Mouse (Mus musculus) T-cell, adult 2 months (primary cell): Measurements from ENCODE around the gene Trp53rkb.

Experiments used
- DNase-seq: peaks from one replicate; pipeline ENCODE4 v3.0.0; 2022; ENCODE audit warnings: low spot score

Trp53rkb gene

DNA sequence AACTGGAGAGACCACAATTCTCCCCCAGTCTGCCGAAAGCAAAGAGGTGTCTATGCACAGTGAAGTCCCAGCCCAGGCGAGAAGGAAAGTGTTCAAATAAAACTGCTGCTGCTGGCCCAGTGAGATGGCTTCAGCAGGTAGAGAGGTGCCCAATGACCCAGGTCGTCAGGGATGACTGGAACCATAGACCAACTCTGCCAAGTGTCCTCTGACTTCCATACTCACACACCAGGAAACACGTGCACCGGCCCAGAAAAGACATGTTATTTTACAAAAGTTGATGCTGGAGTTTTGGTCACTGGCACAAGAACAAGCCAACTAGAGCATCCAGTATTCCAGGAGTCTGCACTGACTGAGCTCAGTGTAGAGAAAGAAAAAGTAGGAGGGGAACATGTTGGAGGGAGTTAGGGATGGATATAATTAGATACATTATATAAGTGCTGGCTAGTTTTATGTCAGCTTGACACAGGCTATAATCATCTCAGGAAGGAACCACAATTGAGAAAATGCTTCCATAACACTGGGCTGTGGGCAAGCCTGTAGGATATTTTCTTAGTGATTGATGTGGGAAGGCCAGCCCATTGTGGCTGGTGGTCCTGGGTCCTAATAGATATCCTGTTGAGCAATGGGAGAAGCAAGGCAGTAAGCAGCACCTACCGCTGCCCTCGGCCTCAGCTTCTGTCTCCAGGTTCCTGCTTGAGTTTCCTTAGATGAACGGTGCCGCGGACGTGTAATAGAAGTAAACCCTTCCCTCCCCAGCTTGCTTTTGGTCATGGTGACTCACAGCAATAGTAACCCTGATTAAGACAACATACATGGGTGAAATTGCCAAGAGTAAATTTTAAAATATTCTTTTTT lies 7.5 kb downstream of the Trp53rkb start:
- DNase-seq: no peak

DNA sequence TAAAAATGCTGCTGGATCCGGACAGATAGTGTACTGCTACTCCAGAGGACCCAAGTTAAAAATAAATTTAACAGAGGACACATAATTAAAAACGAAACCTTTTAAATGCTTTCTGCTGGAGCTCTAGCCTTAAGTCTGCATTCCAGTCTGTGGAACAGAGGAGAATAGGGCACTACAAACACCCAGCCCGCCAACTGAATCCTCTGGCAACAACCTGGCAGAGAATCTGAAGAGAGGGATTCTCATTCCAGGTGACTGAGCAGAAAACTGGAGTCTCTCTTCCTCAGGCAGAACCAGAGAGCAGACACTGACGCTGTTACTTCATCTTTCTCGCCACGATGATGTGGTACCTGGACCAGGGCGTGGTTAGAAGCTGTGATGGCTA lies 8.1 kb downstream of the Trp53rkb start:
- no peak for DNase-seq

DNA sequence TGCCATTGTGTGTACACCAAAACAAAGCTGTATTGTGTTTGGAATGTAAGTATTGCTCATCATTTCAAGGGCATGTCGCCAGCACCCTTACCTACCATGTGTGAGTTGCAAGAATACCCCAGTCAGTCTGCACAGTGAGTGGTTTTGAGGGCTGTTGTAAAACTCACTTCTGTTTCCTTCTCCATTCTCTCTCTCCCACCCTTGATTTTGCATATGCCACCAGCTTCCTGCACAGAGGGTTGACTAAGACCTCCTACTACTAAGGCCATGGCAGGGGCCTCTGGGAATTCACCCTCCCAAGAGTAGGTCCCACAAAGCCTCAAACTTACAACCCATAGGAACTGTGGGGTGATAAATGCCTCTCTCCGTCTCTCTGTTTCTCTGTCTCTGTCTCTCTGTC lies 9.1 kb downstream of the Trp53rkb start:
- no peak for DNase-seq

DNA sequence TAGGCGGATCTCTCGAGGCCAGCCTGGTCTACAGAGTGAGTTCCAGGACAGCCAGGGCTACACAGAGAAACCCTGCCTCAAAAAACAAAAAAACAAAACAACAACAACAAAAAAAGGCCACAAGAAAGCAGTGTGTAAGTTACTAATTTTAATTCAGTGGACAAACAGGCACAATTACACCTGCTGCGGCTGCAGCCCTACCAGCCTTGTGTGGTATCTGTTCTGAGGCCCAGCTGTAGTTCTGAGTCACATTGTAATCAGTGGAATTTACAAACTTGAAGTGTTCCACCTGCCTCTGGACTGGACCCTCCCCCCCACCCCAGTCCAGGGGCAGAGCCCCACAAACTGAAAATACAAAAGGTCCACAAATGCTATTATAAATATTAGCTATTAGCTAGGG lies 11.0 kb downstream of the Trp53rkb start:
- DNase-seq: no peak

DNA sequence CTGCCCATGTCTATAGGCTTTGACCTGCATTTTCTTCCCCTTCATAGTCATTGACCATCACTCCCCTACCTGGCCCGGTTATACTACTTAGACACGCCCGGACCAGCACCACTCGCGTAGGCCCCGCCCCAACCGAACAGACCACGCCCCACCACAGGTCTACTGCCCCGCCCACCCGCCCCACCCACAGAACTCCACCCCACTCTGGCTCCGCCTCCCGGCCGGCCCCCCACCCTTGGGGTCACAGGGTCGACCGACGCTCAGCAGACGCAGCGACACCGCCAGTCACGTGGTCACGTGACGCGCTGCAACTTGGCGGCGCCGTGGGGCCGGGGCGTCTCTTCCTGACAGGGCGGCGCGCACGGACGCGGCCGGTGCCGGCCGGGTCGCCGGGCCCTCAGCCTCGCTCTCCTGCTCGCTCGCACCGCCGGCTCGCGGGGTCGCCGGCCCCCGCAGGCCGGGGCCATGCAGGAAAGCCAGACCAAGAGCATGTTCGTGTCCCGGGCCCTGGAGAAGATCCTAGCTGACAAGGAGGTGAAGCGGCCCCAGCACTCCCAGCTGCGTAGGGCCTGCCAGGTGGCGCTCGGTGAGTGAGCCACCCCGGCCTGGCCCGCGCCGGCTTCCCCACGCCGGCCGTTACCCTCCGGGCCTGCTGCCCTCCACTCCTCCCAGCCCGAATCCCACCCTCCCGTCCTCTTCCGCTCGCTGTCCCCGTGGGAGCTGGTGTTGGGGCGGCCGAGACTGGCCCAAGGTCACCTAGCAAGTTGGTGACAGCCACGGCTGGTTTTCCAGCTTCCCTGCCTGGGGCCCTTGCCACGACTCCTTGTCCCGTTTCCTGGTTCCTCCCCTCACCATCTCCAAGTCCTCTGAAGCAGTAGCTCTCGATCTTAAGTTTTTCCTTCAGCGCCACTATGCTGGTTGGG lies 13.2 kb downstream of the Trp53rkb start, which contains the start of gene Arfgef2:
Arfgef2 (plus strand) TSS at position 339 of the 923 bp plus-strand sequence.
- DNase-seq: peak; percentile 91

DNA sequence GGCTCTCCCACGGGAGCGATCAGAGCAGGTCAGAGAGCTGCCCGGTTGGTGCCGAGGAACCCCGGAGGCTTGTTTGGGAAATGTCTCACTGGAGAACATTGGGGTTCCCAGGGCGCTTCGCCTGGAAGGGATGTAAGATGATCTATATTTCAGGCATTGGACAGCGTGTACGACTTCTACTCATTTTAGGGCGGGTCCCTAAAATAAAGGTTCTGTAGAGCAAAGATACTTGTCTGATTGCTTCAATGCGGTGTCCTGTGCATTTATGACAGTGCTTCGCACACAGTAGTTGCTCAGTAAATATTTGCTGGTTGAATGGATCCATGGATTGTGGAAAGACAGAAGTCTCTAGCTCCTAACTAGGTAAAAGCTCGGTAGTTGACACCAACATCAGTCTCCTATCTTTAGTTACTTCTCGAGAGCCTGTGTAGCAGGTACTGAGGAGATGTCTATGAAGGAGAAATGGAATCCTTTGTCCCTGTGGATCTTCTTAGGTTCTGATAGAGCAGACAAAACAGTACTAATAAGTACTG lies 13.9 kb downstream of the Trp53rkb start:
- no peak for DNase-seq

DNA sequence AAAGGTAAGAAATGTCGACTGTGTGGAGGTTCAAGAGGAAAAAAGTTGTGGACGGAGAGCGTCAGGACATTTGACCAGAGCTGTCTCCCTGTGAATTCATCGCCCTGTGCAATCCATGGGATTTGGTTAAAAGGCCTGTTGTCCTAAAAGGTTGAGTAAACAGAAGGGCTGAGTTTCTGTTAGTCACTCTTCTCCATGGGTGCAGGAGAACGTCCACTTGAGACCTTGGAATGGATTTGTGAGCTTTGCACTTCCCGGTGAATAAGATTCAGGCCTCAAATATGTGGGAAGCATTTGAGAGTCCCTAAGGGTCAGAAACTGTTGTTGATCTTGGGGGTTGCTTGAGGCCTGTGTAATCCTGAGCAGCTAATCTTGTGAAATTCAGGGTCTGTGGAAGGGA lies 14.5 kb downstream of the Trp53rkb start:
- no peak for DNase-seq

DNA sequence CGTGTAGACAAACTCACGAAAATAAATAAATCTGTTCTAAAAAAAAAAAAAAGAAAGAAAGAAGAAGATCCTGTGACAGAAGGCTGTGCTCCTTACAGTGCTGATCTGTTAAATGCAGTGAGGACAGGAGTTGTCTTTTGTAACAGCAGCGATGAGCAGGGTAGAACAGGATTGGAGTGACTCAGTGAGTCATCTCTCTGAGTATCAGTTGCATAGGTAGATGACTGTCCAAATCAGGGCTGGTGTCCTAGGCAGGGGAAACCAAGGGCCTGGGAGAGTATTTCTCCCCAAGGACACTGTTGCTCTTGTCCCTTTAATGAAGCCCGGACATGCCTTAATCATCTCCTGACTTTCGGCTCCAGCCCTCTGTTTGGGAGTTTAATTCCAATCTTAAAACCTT lies 17.2 kb downstream of the Trp53rkb start:
- DNase-seq: no peak

DNA sequence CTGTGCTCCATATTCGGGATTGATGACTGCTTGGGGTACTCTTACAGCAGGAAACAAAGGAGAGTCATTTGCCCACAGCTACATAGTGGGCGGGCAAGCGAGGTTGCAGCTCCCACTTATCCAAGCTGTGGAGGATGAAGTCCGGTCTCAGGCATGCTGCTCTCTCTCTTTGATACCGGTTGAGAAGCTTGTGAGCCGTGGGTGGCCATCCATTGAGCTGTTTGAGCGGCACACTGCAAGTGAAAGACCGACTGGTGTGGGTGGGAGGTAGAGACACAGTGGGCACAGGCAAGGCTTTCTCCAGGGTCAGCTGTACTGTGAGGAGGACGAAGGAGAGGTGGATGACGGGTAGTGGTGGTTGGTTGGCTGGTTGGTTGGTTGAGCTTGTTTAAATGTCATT lies 18.5 kb downstream of the Trp53rkb start:
- DNase-seq: no peak

DNA sequence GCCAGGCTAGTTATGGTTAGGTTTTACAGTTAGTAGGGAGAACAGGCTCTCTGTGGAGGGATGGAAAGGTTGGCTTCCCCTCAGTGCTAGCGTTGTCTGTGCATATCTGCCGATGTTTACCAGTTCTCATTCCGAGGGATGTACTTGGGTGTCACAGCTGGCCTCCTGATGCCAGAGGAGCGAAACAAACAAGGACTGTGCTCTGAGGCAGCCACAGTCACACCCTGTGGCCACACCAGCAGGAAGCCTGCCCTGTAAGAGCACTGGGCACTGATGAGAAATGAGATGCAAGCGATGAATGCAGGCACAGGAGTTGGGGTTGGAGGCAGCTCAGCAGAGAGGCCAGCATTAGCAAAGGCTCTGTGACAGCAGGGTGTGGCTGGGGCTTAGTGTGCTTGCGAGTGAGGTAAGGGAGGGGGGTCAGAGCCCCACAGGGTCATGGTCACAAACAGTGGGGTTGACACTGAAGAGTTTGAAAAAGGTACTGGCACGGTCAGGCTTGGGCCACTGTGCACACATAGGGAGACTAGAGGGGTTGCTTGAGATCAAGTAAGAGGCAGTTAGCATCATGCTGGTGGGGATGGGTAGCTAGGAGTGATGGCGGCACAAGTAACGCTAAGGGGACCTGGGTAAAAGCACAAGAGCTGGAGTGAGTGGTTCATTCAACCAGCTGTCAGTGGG lies 26.3 kb downstream of the Trp53rkb start:
- DNase-seq: no peak

DNA sequence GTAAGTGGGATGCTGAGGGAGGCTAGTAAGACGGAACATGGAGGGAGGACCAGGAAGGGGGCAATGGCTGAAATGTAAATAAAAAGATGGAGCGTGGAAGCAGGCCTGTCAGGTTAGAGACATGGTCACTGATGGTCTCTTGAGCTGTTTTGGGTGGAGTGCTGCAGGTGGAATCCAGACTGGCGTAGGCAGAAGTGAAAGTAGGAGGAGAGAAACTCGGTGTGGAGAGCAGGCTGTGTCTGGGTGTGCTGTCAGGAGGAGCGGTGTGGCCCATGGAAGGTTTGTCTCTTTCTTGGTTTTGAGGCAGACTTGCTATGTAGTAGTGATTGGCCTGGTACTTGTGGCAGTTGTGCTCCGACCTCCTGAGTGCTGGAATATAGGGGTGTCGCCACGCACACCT lies 27.5 kb downstream of the Trp53rkb start:
- DNase-seq: no peak

DNA sequence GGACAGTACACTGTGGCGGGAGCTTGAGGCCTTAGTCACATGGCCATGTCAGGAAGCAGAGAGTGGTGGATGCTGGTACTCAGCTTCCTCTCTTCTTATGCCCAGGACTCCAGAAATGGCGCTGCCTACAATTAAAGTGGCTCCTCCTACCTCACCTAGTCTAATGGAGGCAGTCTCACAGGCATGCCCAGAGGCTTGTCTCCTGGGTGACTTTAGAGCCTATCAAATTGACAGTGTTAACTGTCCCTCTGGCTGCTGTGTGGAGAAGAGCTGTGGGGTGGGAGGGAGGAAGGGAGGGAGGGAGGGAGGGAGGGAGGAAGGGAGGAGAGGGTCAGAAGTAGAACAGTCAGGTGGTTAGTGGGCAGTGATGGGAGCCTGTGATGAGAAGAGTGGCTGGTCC lies 28.5 kb downstream of the Trp53rkb start:
- no peak for DNase-seq

DNA sequence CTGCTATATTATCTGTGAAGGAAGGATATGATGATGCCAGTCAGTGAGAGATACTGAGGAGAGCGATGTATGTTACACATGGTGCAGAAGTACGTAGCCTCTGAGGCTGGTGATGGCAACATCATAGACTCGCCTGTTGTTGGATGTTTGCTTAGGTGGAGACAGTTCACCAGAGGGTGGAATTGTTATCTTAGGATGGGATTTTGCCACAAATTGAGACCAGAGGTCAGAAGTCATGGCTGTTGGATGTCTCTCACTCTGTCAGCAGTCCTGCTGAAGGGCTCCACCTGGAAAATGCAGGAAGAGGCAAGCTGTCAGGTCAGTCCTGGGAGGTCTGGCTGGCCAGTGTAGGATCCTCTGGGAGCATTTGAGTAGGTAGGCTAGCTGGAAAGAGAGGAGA lies 29.1 kb downstream of the Trp53rkb start:
- DNase-seq: no peak

DNA sequence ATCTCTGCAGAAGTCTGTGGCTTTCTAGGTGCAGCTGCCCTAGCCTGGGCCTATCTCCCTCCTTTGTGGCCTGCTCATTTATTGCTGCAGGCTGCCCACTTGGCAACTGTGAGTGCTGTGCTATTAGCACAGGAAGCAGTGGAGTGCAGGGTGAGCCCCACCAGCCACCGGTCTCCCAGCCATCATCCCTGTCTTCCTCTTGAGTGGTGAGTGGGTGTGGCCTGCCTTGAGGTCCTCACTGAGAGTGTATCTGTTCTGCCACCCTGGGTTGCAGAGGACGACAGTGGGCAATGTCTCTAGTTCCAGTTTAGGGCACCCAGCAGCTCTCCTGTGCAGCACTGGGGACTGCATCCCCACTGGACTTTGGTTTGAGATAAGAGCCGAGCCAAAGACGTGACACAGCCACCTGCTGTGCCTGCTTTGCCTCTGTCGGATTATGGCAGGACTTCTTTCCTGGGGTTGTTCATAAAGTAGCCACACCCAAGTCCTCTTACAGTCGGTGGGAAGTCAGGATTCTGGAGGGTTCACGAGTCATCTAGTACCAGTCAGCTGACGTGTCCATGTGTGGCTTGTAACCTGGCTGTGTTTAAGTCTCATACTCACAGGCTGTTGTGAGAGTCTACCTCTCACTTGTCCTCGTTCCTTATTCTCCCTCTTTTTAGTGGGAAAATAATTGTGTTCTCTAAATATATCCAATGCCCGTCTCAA lies 29.9 kb downstream of the Trp53rkb start:
- no peak for DNase-seq

DNA sequence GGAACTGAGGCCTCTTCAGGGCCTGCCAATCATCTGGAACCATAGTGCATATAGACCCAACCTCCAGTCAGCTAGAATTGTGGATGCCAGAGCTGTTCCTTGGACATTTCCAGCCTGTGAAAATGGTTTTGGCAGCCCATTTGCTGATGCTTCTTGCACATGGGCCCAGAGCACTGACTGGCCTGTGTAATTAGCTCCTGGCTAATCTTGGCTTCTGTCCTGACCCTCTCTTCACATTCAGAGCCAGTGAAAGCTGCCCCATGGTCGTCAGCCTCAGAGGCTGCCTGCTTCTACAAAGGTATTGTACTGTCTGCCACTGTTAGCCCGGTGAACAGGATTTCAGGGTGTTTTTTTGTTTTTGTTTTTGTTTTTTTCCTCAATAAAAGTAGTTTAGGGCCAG lies 30.6 kb downstream of the Trp53rkb start:
- no peak for DNase-seq

DNA sequence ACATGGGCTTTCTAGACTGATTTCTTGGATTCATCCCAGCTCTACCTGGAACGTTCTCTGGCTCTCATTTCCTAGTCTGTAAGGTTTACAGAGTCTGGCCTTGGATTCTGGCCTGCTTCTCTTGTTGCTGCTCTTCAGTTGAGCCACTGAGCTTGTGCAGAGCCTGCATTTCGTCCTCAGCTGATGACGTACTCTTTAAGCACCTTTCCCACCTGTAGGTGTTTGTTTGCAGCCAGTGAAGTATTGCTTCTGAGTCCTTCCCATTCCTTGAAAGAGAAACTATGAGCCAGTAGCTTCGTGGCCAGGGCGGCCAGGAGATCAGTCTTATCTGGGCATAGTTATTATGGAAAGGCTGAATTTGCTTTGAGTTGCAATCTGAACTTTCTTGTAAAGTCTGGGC lies 32.1 kb downstream of the Trp53rkb start:
- DNase-seq: no peak

DNA sequence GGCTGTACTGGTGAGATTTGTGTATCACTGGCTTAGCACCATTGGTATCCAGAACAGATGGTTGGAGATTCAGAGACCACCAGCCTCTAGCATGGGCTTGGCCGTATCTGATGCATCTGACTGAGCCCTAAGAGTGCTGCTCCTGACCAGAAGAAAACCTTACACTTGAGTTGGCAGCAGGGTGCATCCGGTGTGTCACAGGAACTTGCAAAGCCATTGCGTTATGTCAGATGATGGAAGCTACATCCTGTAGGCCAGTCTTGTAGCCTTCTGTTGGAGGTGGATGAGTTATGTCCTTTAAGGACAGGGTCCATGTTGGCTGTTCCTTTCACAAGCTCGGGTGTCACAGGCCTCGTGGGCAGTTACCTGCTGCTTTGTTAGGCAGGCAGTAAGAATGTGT lies 32.7 kb downstream of the Trp53rkb start:
- DNase-seq: no peak

DNA sequence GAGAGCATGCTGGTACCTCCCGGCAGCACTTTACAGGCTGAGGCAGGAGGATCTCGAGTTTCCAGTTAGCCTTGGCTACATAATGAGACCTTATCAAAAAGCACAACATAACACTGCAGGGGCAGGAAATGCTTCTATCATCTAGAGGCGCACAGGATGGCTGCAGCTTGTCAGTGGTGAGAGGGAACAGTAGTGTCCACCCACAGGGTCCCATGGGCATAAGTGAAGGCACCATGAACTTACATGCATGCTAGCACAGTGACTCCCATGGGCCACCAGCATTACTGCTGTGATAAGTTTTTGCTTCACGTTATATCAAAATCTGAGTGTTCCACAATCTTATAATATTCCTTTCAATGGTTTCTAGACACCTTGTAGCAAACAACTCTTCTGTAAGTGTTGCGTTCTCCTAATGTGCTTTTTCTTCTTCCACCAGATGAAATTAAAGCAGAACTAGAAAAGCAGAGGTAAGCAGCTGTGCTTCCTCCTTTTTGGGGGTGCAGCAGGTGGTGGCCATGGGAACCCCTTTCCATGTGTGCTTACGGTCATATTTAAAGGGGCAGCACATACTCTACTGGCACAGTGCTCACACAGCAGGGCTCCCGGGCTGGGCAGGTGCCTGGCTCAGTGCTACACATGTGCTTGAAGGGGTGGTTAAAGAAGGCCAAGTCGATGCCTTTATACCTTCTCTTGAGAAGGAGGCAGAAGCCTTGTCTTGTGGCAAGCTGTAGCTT lies 34.3 kb downstream of the Trp53rkb start:
- no peak for DNase-seq

DNA sequence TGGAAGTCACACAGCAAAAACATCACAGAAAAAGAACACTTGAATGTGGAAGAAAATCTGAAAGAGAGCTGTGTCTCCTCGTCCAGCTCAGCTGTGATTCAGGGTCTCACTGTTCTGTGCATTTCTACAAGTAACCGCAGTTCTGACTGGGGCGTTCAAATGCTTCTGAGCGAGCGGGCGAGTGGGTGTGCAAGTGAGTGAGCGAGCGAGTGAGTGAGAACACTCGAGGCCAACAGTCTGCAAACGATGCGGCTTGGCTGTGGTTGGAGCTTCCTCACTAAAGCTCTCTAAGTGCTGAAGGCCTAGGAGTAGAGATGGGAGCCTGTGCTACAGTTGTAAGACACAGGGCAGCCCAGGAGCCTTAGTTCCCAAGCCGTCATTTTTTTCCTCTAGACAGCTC lies 36.0 kb downstream of the Trp53rkb start:
- no peak for DNase-seq

DNA sequence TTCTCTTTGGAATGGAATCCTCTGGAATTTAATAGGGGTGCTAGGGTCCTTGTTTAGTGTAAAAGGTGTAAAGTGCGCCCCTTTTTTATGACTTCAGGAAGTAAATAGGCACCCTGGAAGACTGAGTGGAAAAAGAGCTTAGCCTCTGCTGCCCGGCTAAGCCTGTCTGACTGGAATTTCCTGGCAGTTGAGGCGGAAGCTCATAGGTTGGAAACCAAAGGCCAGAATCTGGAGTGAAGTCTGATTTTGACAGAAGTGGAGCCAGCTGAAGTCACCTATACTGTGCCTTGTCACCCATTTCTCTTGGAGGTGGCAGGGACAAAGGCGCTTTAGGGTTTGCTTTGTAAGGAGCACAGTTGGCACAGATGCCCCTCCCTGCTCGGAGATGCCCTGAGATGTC lies 38.0 kb downstream of the Trp53rkb start:
- DNase-seq: no peak

DNA sequence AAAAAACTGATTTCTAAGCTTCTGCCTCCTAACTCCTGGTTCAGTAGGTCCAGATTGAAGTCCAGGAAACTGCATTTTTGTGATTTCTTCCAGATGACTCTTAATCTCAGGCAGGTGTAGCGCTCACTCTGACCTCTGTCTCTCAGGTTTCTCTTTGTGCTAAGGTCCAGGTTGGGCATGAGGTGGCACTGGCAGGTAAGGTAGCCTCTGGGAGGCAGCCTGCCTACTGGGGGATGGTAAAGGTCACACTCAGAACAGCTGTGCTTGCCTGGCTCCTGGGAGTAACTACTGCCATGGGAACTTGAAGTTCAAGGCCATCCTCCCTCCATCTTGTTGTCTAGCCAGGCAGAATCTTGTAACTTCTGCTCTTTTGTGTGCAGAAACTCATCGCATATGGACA lies 41.8 kb downstream of the Trp53rkb start:
- no peak for DNase-seq
